In the genomic region with DNA sequence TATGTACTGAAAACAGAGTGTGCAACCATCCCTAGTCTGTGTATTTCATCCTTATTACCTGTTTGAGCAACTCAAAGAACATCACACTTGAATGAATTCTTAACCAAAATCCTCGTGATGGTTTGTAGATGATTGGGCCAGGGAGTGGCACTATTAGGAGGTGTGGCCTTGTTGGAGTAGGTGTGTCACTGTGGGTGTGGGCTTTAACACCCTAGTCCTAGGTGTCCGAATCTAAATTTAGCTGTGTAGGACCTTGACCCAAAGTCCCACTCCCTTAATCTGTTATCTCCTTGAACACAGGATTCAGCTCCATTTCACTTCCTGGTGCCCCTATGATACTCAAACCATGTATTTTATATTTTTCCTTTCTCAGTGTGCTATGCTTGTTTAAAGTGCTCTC, we compare ENCODE assay signal across 43 mouse cellular contexts. TPM values are rescaled to one million over a fixed set of nuclear protein-coding genes. Genes with fewer than 3 reads are reported as not detected.
"Had no signal": no experiment of that assay in that cellular context is flagged by ENCODE, and none has a peak within 500 bp of the region (broad histone marks: within the 10 kb centered on the region; RNA-seq: fewer than 3 reads in every experiment).

No protein-coding gene starts in this region.

- H3K36me3 ChIP-seq: heart, embryonic 10.5 days; heart, embryonic 12.5 days; heart, embryonic 13.5 days; heart, embryonic 15.5 days; hindbrain, embryonic 10.5 days; hindbrain, embryonic 12.5 days; hindbrain, embryonic 13.5 days; hindbrain, embryonic 15.5 days; intestine, embryonic 15.5 days; kidney, embryonic 15.5 days had no signal

- H3K4me1 ChIP-seq: heart, embryonic 10.5 days; heart, embryonic 15.5 days; hindbrain, embryonic 10.5 days; hindbrain, embryonic 12.5 days; hindbrain, embryonic 13.5 days; hindbrain, embryonic 15.5 days; intestine, embryonic 15.5 days; kidney, embryonic 15.5 days had no signal

- H3K27ac ChIP-seq: heart, adult 2 months; heart, embryonic 13.5 days; heart, embryonic 15.5 days; hindbrain, embryonic 10.5 days; hindbrain, embryonic 12.5 days; hindbrain, embryonic 13.5 days; hindbrain, embryonic 14.5 days; hindbrain, embryonic 15.5 days; hindbrain, postnatal 0 days; intestine, embryonic 15.5 days; kidney, embryonic 15.5 days; kidney, postnatal 0 days; layer of hippocampus, adult 2 months had no signal

- H3K9ac ChIP-seq: heart, embryonic 12.5 days; heart, embryonic 13.5 days; heart, embryonic 15.5 days; hindbrain, embryonic 12.5 days; hindbrain, embryonic 13.5 days; hindbrain, embryonic 14.5 days; hindbrain, embryonic 15.5 days; intestine, embryonic 15.5 days; kidney, embryonic 15.5 days had no signal

- H3K4me2 ChIP-seq: heart, embryonic 11.5 days; heart, embryonic 12.5 days; heart, embryonic 13.5 days; heart, embryonic 15.5 days; hindbrain, embryonic 12.5 days; hindbrain, embryonic 13.5 days; hindbrain, embryonic 14.5 days; hindbrain, embryonic 15.5 days; intestine, embryonic 15.5 days; kidney, embryonic 15.5 days had no signal

- H3K9me3 ChIP-seq: heart, embryonic 10.5 days; heart, embryonic 12.5 days; heart, embryonic 13.5 days; heart, embryonic 15.5 days; hindbrain, embryonic 10.5 days; hindbrain, embryonic 12.5 days; hindbrain, embryonic 13.5 days; hindbrain, embryonic 15.5 days; intestine, embryonic 15.5 days; kidney, embryonic 15.5 days had no signal

- H3K27me3 ChIP-seq: heart, embryonic 12.5 days; heart, embryonic 13.5 days; heart, embryonic 15.5 days; hindbrain, embryonic 12.5 days; hindbrain, embryonic 13.5 days; hindbrain, embryonic 15.5 days; intestine, embryonic 15.5 days; kidney, embryonic 15.5 days had no signal

- ATAC-seq: hindbrain, embryonic 16.5 days; hindbrain, postnatal 0 days; inflammation-experienced regulatory T-cells, adult 6 months; intestine, embryonic 15.5 days had no signal

- H3K4me3 ChIP-seq: heart, adult 2 months; heart, embryonic 10.5 days; heart, embryonic 12.5 days; heart, embryonic 13.5 days; heart, embryonic 15.5 days; hindbrain, embryonic 10.5 days; hindbrain, embryonic 12.5 days; hindbrain, embryonic 13.5 days; hindbrain, embryonic 15.5 days; intestine, embryonic 15.5 days; kidney, embryonic 15.5 days; layer of hippocampus, adult 2 months had no signal

- DNase-seq: heart, adult 18-20 months; heart, adult 2 months; heart, postnatal 10 days; heart, postnatal 14 days; heart, postnatal 36 days; heart, postnatal 4 days; kidney, adult 11 months; kidney, adult 18-20 months; kidney, adult 2 months; kidney, adult 8-10 months; kidney, adult 9 months; kidney, postnatal 10 days; kidney, postnatal 14 days; kidney, postnatal 25 days; kidney, postnatal 36 days; kidney, postnatal 4 days; layer of hippocampus, adult 9-11 months; layer of hippocampus, postnatal 36 days had no signal

RNA-seq across cellular contexts. Expression of a gene that starts 55.6 kb away (rescaled TPM):
- polyA plus RNA-seq: heart, adult 2 months; heart, embryonic 10.5 days; heart, embryonic 11.5 days; heart, embryonic 12.5 days; heart, embryonic 13.5 days; heart, embryonic 14.5 days; heart, embryonic 15.5 days; heart, embryonic 16.5 days; heart, postnatal 0 days; hindbrain, embryonic 10.5 days; hindbrain, embryonic 11.5 days; hindbrain, embryonic 12.5 days; hindbrain, embryonic 13.5 days; hindbrain, embryonic 14.5 days; hindbrain, embryonic 15.5 days; hindbrain, embryonic 16.5 days; hindbrain, postnatal 0 days; inflammation-experienced regulatory T-cells, adult 6 months; intestine, embryonic 14.5 days; intestine, embryonic 15.5 days; kidney, adult 2 months; kidney, embryonic 14.5 days; kidney, embryonic 15.5 days; kidney, embryonic 16.5 days; kidney, postnatal 0 days; large intestine, adult 2 months had no signal
